Mouse (Mus musculus): Measurements from ENCODE around the gene Prr12.

- TF ChIP-seq CTCF (IDR thresholded peaks at IDR 0.05), result peak; percentile 39
- no peak; the same call in none of the 2 replicates for TF ChIP-seq POLR2A (IDR thresholded peaks at IDR 0.05; ENCODE audit: insufficient read depth, low read depth, low read length)
- TF ChIP-seq EP300 (IDR thresholded peaks at IDR 0.05; ENCODE audit: insufficient read depth, low read depth, low read length), result peak; percentile 62; the same call in 1 of the 2 replicates
These were observed 30.0 kb upstream of the Prr12 start for GRCm38 (mm10) chr7:45082401-45083299.

Measured in heart, adult 2 months (tissue).